9 mouse cellular contexts compared by ENCODE assay signal in genomic region chr9:72812594-72813570, GRCm38 (mm10). TPM values are rescaled to one million over a fixed set of nuclear protein-coding genes. Genes with fewer than 3 reads are reported as not detected.
DNase-seq lines count a peak whose midpoint lies in the region; ATAC-seq lines count a peak whose summit lies in the region.
"Had no signal": no experiment of that assay in that cellular context is flagged by ENCODE, and none has a peak within 500 bp of the region (broad histone marks: within the 10 kb centered on the region; RNA-seq: fewer than 3 reads in every experiment).

No protein-coding gene starts in this region.

- no peak for DNase-seq in heart, postnatal 4 days
- peak; percentile 72 for DNase-seq in MEL-GATA-1-ER (ENCODE audit: extremely low read depth, low read depth)
- no peak for DNase-seq in right cerebral cortex, adult 18-20 months
- no peak for DNase-seq in testis, postnatal 14 days (ENCODE audit: low spot score)
- DNase-seq in cerebellum, postnatal 14 days = no peak
- DNase-seq: gastrocnemius, postnatal 36 days had no signal

- H3K4me3 ChIP-seq in heart, embryonic 13.5 days = peak overlapping the region; percentile 15; the same call in 1 of the 2 replicates
- no peak overlapping the region for H3K4me3 ChIP-seq in hindbrain, embryonic 13.5 days

- 12% methylated on average over 18 of the region's 18 CpGs for WGBS in heart, embryonic 13.5 days
- WGBS in hindbrain, embryonic 13.5 days = 12% methylated on average over 18 of the region's 18 CpGs

- no peaks in the 10 kb centered on the region for H3K27me3 ChIP-seq in heart, embryonic 13.5 days (replicated peaks)
- H3K27me3 ChIP-seq in hindbrain, embryonic 13.5 days = peaks cover 16% of the 10 kb centered on the region

- H3K9ac ChIP-seq in heart, embryonic 13.5 days = no peak overlapping the region
- peak overlapping the region; percentile 46; the same call in 1 of the 2 replicates for H3K9ac ChIP-seq in hindbrain, embryonic 13.5 days

- H3K4me1 ChIP-seq in heart, embryonic 13.5 days = peaks cover 54% of the 10 kb centered on the region
- peaks cover 7% of the 10 kb centered on the region for H3K4me1 ChIP-seq in hindbrain, embryonic 13.5 days (replicated peaks)

- peaks cover 4% of the 10 kb centered on the region; the same call in 1 of the 2 replicates for H3K36me3 ChIP-seq in heart, embryonic 13.5 days
- no peaks in the 10 kb centered on the region for H3K36me3 ChIP-seq in hindbrain, embryonic 13.5 days

- 0 out of 2 replicates have a peak, but pooled peaks cover 3% of the 10 kb centered on the region for H3K9me3 ChIP-seq in heart, embryonic 13.5 days
- H3K9me3 ChIP-seq in hindbrain, embryonic 13.5 days = no peaks in the 10 kb centered on the region

- ATAC-seq in heart, embryonic 13.5 days (ENCODE audit: extremely low read depth, insufficient number of reproducible peaks, low FRiP score, low TSS enrichment) = no peak
- no peak for ATAC-seq in hindbrain, embryonic 13.5 days (ENCODE audit: low FRiP score)
- peak; percentile 59 for ATAC-seq in megakaryocyte, adult 5-6 weeks (ENCODE audit: poor library complexity, severe bottlenecking)

- peak overlapping the region; percentile 51 for H3K4me2 ChIP-seq in heart, embryonic 13.5 days
- H3K4me2 ChIP-seq in hindbrain, embryonic 13.5 days = peak overlapping the region; percentile 25; the same call in 1 of the 2 replicates

- H3K27ac ChIP-seq in heart, embryonic 13.5 days (replicated peaks) = peak overlapping the region; percentile 26
- no peak overlapping the region for H3K27ac ChIP-seq in hindbrain, embryonic 13.5 days

RNA-seq across cellular contexts. Expression of gene Prtg, which starts 6.2 kb away (rescaled TPM):
- 0.87 and 0.92 TPM in 2 replicates for polyA plus RNA-seq in heart, embryonic 13.5 days (2015; fragmentation: Nextera tagmentation; extraction: Ambion mirVana)
- total RNA-seq in heart, postnatal 4 days (2021) = under 1 TPM; 0.36 to 0.57 TPM
- polyA plus RNA-seq in hindbrain, embryonic 13.5 days (2015; fragmentation: Nextera tagmentation; extraction: Ambion mirVana) = 0.72 and 0.74 TPM in 2 replicates
- not detected in 2 replicates for total RNA-seq in megakaryocyte, adult 5-6 weeks (2015)
- total RNA-seq in megakaryocyte, adult 5-6 weeks (2017) = not detected in 2 replicates
